Mouse (Mus musculus) ES-Bruce4 (cell line): ENCODE data around the gene Traf5. TPM values are rescaled to one million over a fixed set of nuclear protein-coding genes. Genes with fewer than 3 reads are reported as not detected.

ENCODE experiments used
- H3K27ac ChIP-seq: 2 replicates; pipeline ENCODE4 v1.5.1; 2012; ENCODE audit warnings: low read length, inconsistent platforms; ENCODE audit not compliant: insufficient read depth
- H3K27me3 ChIP-seq: 2 replicates; pipeline ENCODE4 v1.6.1; 2012; ENCODE audit warnings: mild to moderate bottlenecking, low read length, inconsistent platforms; ENCODE audit not compliant: control insufficient read depth, poor library complexity, insufficient read depth, severe bottlenecking
- H3K36me3 ChIP-seq: 2 replicates; pipeline ENCODE4 v1.6.1; 2012; ENCODE audit warnings: inconsistent platforms, mild to moderate bottlenecking, low read length, moderate library complexity; ENCODE audit not compliant: control insufficient read depth, poor library complexity, insufficient read depth, severe bottlenecking
- H3K4me1 ChIP-seq: one replicate; pipeline ENCODE4 v1.8.1; 2011; ENCODE audit warnings: low read length; ENCODE audit not compliant: control insufficient read depth, insufficient read depth
- H3K4me3 ChIP-seq: 2 replicates; pipeline ENCODE4 v1.5.1; 2011; ENCODE audit warnings: low read depth, mild to moderate bottlenecking, low read length
- H3K9ac ChIP-seq: 2 replicates; pipeline ENCODE4 v1.6.1; 2012; ENCODE audit warnings: low read depth, mild to moderate bottlenecking, inconsistent platforms; ENCODE audit not compliant: poor library complexity, severe bottlenecking
- H3K9me3 ChIP-seq: replicated peaks from 2 replicates; pipeline ENCODE4 v1.6.1; 2012; ENCODE audit warnings: mild to moderate bottlenecking, low read length, inconsistent platforms; ENCODE audit not compliant: control insufficient read depth, poor library complexity, insufficient read depth, severe bottlenecking
- CTCF ChIP-seq: IDR thresholded peaks from one replicate; pipeline ENCODE4 v1.8.1; 2011; ENCODE audit warnings: low read depth, low read length
- EP300 ChIP-seq: IDR thresholded peaks from 2 replicates; pipeline ENCODE4 v1.6.1; 2011; ENCODE audit warnings: low read depth, low read length; ENCODE audit not compliant: insufficient read depth
- POLR2A ChIP-seq: IDR thresholded peaks from one replicate; pipeline ENCODE4 v1.8.1; 2011; ENCODE audit warnings: low read length; ENCODE audit not compliant: insufficient read depth
- polyA plus RNA-seq: library from polyadenylated mRNA; stranded (reverse); fragments of >200 nt; gene quantifications from 2 replicates; pipeline ENCODE4 v1.2.4, GENCODE M21; 2011; ENCODE audit warnings: low read depth; ENCODE audit not compliant: missing spikeins, insufficient read depth, insufficient read length

Gene Traf5
- polyA plus RNA-seq, 1 experiment: 0.81 TPM

GRCm38 (mm10) chr1:191950611-191951010 lies 141.7 kb downstream of the Traf5 start:
- TF ChIP-seq EP300 (no peak), POLR2A (no peak), CTCF (no peak)
- no peak overlapping the region for H3K9ac ChIP-seq
- no peaks in the 10 kb centered on the region for H3K36me3 ChIP-seq
- H3K9me3 ChIP-seq: no peaks in the 10 kb centered on the region
- no peak overlapping the region for H3K27ac ChIP-seq
- H3K4me1 ChIP-seq: peaks cover 3% of the 10 kb centered on the region
- H3K4me3 ChIP-seq: no peak overlapping the region
- no peaks in the 10 kb centered on the region for H3K27me3 ChIP-seq

- no peak overlapping the region for H3K4me3 ChIP-seq
- H3K4me1 ChIP-seq: peaks cover 5% of the 10 kb centered on the region
- H3K9ac ChIP-seq: no peak overlapping the region
- no peak for TF ChIP-seq CTCF
- no peak for TF ChIP-seq POLR2A
- no peak for TF ChIP-seq EP300
- no peaks in the 10 kb centered on the region for H3K27me3 ChIP-seq
- no peaks in the 10 kb centered on the region for H3K9me3 ChIP-seq
- H3K27ac ChIP-seq: no peak overlapping the region
- no peaks in the 10 kb centered on the region for H3K36me3 ChIP-seq
These were observed 143.8 kb downstream of the Traf5 start for GRCm38 (mm10) chr1:191948600-191948999.

DNA sequence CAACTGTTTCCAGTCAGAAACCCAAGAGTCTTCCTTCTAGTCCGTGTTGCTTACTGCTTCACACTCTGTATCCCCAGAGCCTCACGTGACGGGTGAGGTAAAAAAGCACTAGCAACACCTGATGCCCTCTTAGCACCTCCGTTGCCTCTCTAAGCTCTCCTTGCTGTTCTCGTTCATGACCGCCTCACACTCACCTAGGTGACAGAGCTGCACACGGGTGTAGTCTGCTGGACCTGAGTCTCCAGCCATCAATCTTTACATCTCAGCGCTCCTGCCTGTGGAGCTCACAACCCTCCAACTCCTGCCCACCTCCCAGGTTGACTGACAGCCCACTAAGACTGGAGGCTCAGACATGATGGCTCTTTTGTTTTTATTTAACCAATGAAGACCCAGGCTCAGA lies 144.6 kb downstream of the Traf5 start:
- TF ChIP-seq CTCF (no peak), EP300 (no peak), POLR2A (no peak)
- peaks cover 5% of the 10 kb centered on the region for H3K4me1 ChIP-seq
- no peaks in the 10 kb centered on the region for H3K27me3 ChIP-seq
- H3K4me3 ChIP-seq: no peak overlapping the region
- no peaks in the 10 kb centered on the region for H3K9me3 ChIP-seq
- no peaks in the 10 kb centered on the region for H3K36me3 ChIP-seq
- no peak overlapping the region for H3K27ac ChIP-seq
- no peak overlapping the region for H3K9ac ChIP-seq

Other genes starting within 250 kb of the Traf5 start
- gene Slc30a1, start 185.8 kb downstream of the Traf5 start, polyA plus RNA-seq: 9.5 and 10.1 TPM in 2 replicates
- not detected in 2 replicates for gene Rd3, start 115.2 kb downstream of the Traf5 start, polyA plus RNA-seq
- 16.4 and 19.1 TPM in 2 replicates for gene Rcor3, start 45.5 kb upstream of the Traf5 start, polyA plus RNA-seq
- gene Kcnh1, start 98.2 kb upstream of the Traf5 start, polyA plus RNA-seq: 0.26 and 0.27 TPM in 2 replicates